Mouse (Mus musculus) intestine, postnatal 0 days (tissue): ENCODE data around the gene Agbl4. TPM values are rescaled to one million over a fixed set of nuclear protein-coding genes. Genes with fewer than 3 reads are reported as not detected.

Experiments used
- ATAC-seq: fragments of 200-750 bp; cut with Nextera tagmentation; 2 replicates; pipeline ENCODE4 v1.8.0; 2017; ENCODE audit warnings: mild to moderate bottlenecking, moderate TSS enrichment, moderate library complexity
- H3K27ac ChIP-seq: fragments of 300-500 bp; sonication (generic); 2 replicates; pipeline ENCODE4 v1.5.1; 2014; ENCODE audit warnings: mild to moderate bottlenecking, low read depth, low read length, moderate library complexity
- H3K27me3 ChIP-seq: fragments of 300-500 bp; sonication (generic); replicated peaks from 2 replicates; pipeline ENCODE4 v1.6.1; 2014; ENCODE audit warnings: low read length, mixed read lengths; ENCODE audit not compliant: control insufficient read depth, insufficient read depth
- H3K36me3 ChIP-seq: fragments of 300-500 bp; sonication (generic); 2 replicates; pipeline ENCODE4 v1.6.1; 2014; ENCODE audit warnings: mild to moderate bottlenecking, moderate library complexity; ENCODE audit not compliant: control insufficient read depth, insufficient read depth
- H3K4me1 ChIP-seq: fragments of 300-500 bp; sonication (generic); replicated peaks from 2 replicates; pipeline ENCODE4 v1.6.1; 2014; ENCODE audit warnings: antibody characterized with exemption, low read length, mixed read lengths; ENCODE audit not compliant: control insufficient read depth, insufficient read depth
- H3K4me2 ChIP-seq: fragments of 300-500 bp; sonication (generic); replicated peaks from 2 replicates; pipeline ENCODE4 v1.6.1; 2014; ENCODE audit warnings: low read depth, mild to moderate bottlenecking, moderate library complexity
- H3K4me3 ChIP-seq: fragments of 300-500 bp; sonication (generic); 2 replicates; pipeline ENCODE4 v1.5.1; 2014; ENCODE audit warnings: low read depth, low read length
- H3K9ac ChIP-seq: fragments of 300-500 bp; sonication (generic); 2 replicates; pipeline ENCODE4 v1.6.1; 2014; ENCODE audit warnings: mild to moderate bottlenecking, low read depth, low read length
- H3K9me3 ChIP-seq: fragments of 300-500 bp; sonication (generic); 2 replicates; pipeline ENCODE4 v1.6.1; 2016; ENCODE audit warnings: mixed run types; ENCODE audit not compliant: control insufficient read depth
- CTCF ChIP-seq: sonication (generic); IDR thresholded peaks from 2 replicates; pipeline ENCODE4 v1.5.1; 2016; ENCODE audit warnings: low read depth, mild to moderate bottlenecking, control low read depth, antibody characterized with exemption, moderate library complexity
- WGBS: fragments of 180-500 bp; shearing (Covaris S2); extraction: QIAGEN DNeasy Blood & Tissue Kit; methylation state at CpG from one replicate; pipeline ENCODE4 v1.1.7; 2014; 5-methylcytosine and 5-hydroxymethylcytosine counted together
- polyA plus RNA-seq: library from polyadenylated mRNA; unstranded; fragments of >200 nt; fragmentation: Nextera tagmentation; extraction: Ambion mirVana; gene quantifications from 2 replicates; pipeline ENCODE4 v1.2.1, GENCODE M21; 2015

The Agbl4 gene
- 0.18 TPM in 2 replicates for polyA plus RNA-seq

- TF ChIP-seq CTCF = no peak
- H3K9me3 ChIP-seq = no peaks in the 10 kb centered on the region
- no peak within 1 kb of the TSS for H3K9ac ChIP-seq
- H3K27ac ChIP-seq = no peak within 1 kb of the TSS
- WGBS = under 1% methylated on average over 27 of the region's 27 CpGs
- H3K27me3 ChIP-seq = no peaks in the 10 kb centered on the region
- peak within 1 kb of the TSS; percentile 49 for H3K4me3 ChIP-seq
- H3K4me1 ChIP-seq = no peaks in the 10 kb centered on the region
- peak; percentile 83 for ATAC-seq
- peak within 1 kb of the TSS; percentile 79 for H3K4me2 ChIP-seq
- no peaks in the 10 kb centered on the region for H3K36me3 ChIP-seq
These were observed at the start of gene Agbl4 for GRCm38 (mm10) chr4:110397618-110398045. Agbl4 (plus strand) TSS chr4:110397661.

- TF ChIP-seq CTCF = no peak
- ATAC-seq = no peak
- Histone ChIP-seq H3K27me3 (no peaks in the 10 kb centered on the region), H3K27ac (no peak overlapping the region), H3K4me3 (peak overlapping the region; percentile 58), H3K9ac (no peak overlapping the region), H3K9me3 (no peaks in the 10 kb centered on the region), H3K4me2 (peak overlapping the region; percentile 98), H3K4me1 (no peaks in the 10 kb centered on the region), H3K36me3 (no peaks in the 10 kb centered on the region)
- WGBS = 11% methylated on average over 6 of the region's 6 CpGs
These were observed 46.6 kb upstream of the Agbl4 start for GRCm38 (mm10) chr4:110350856-110351177.

GRCm38 (mm10) chr4:110351178-110352000, 46.1 kb upstream of the Agbl4 start, which contains the start of gene Elavl4:
Elavl4 (minus strand) TSS chr4:110351909.
- no peaks in the 10 kb centered on the region for H3K4me1 ChIP-seq
- H3K4me3 ChIP-seq = peak within 1 kb of the TSS; percentile 58
- H3K9me3 ChIP-seq = no peaks in the 10 kb centered on the region
- peak; percentile 83 for ATAC-seq
- peak within 1 kb of the TSS; percentile 98 for H3K4me2 ChIP-seq
- under 1% methylated on average over 75 of the region's 75 CpGs for WGBS
- H3K9ac ChIP-seq = no peak within 1 kb of the TSS
- H3K27me3 ChIP-seq = no peaks in the 10 kb centered on the region
- H3K27ac ChIP-seq = no peak within 1 kb of the TSS
- peak; percentile 75 for TF ChIP-seq CTCF
- no peaks in the 10 kb centered on the region for H3K36me3 ChIP-seq

- H3K4me2 ChIP-seq = peak overlapping the region; percentile 98
- no peaks in the 10 kb centered on the region for H3K4me1 ChIP-seq
- H3K27ac ChIP-seq = no peak overlapping the region
- no peak for TF ChIP-seq CTCF
- H3K9ac ChIP-seq = no peak overlapping the region
- no peaks in the 10 kb centered on the region for H3K36me3 ChIP-seq
- ATAC-seq = no peak
- H3K4me3 ChIP-seq = peak overlapping the region; percentile 58
- WGBS = 7% methylated on average over 5 of the region's 5 CpGs
- H3K9me3 ChIP-seq = no peaks in the 10 kb centered on the region
- H3K27me3 ChIP-seq = no peaks in the 10 kb centered on the region
These were observed 45.5 kb upstream of the Agbl4 start for GRCm38 (mm10) chr4:110352001-110352369.

- Histone ChIP-seq H3K4me3 (no peak overlapping the region), H3K4me2 (no peak overlapping the region), H3K9ac (no peak overlapping the region), H3K9me3 (no peaks in the 10 kb centered on the region), H3K27ac (no peak overlapping the region), H3K4me1 (no peaks in the 10 kb centered on the region), H3K36me3 (no peaks in the 10 kb centered on the region), H3K27me3 (no peaks in the 10 kb centered on the region)
- no peak for TF ChIP-seq CTCF
- WGBS = 74% methylated on average over 2 of the region's 2 CpGs
- no peak for ATAC-seq
These were observed 36.9 kb upstream of the Agbl4 start for GRCm38 (mm10) chr4:110360568-110360967.

GRCm38 (mm10) chr4:110396221-110396620, 1.2 kb upstream of the Agbl4 start:
- Histone ChIP-seq H3K4me2 (no peak overlapping the region), H3K9me3 (no peaks in the 10 kb centered on the region), H3K4me1 (no peaks in the 10 kb centered on the region), H3K4me3 (no peak overlapping the region), H3K36me3 (no peaks in the 10 kb centered on the region), H3K9ac (no peak overlapping the region), H3K27me3 (no peaks in the 10 kb centered on the region), H3K27ac (no peak overlapping the region)
- no peak for ATAC-seq
- WGBS = 84% methylated on average over 5 of the region's 5 CpGs
- no peak for TF ChIP-seq CTCF
